Mouse (Mus musculus): ENCODE data around the gene Tsacc. TPM values are rescaled to one million over a fixed set of nuclear protein-coding genes. Genes with fewer than 3 reads are reported as not detected.
"Not testable (repeated sequence)": the region's sequence is repeated elsewhere in the genome, so short reads cannot be mapped to it uniquely, and the experiment has no call there.

Gene Tsacc
- polyA plus RNA-seq, 2 experiments = 8.6 to 9.4 TPM

DNA sequence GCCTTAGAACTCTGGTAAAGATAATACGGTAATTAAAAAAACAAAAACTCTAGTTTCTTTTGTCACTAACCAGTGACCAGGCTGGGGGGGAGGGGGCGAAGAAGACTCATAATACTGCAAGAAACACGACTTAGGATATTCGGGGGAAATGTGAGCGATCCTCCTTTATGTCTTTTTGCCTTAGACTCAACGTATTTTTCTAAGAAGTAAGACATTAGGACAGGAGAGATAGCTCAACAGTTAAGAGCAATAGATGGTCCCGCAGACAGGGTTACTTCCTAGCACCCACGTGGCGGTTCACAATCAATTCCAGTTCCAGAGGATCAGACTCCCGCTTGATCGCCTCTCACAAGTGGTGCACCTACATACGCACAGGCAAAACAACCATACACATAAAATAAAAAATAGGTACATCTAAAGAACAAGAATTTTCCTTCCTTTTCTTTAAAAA lies 664 bp downstream of the Tsacc start:
- peaks cover 19% of the 10 kb centered on the region for H3K36me3 ChIP-seq (ENCODE audit: control insufficient read depth, insufficient read depth, low read length)
- no peaks in the 10 kb centered on the region for H3K9me3 ChIP-seq (ENCODE audit: control insufficient read depth, low read length)
- H3K4me1 ChIP-seq (ENCODE audit: control insufficient read depth, insufficient read depth, low read length) = peaks cover 12% of the 10 kb centered on the region
- peak overlapping the region; percentile 63 for H3K4me2 ChIP-seq (replicated peaks; ENCODE audit: low read depth, low read length, severe bottlenecking)
- peak overlapping the region; percentile 64 for H3K9ac ChIP-seq (ENCODE audit: low read depth, low read length, severe bottlenecking)
- ATAC-seq (ENCODE audit: low FRiP score, low read depth) (no peak), DNase-seq (ENCODE audit: low spot score) (no peak)
- 1% methylated on average over 12 of the region's 12 CpGs for whole genome bisulfite sequencing
- no peak for TF ChIP-seq POLR2A (IDR thresholded peaks at IDR 0.05; ENCODE audit: borderline replicate concordance, extremely low read depth, insufficient read depth, insufficient read length)
- H3K4me3 ChIP-seq (replicated peaks; ENCODE audit: low read length) = peak overlapping the region; percentile 80
- peak overlapping the region; percentile 81 for H3K27ac ChIP-seq (replicated peaks; ENCODE audit: low read depth, low read length)
- H3K27me3 ChIP-seq (ENCODE audit: control insufficient read depth, insufficient read depth, low read length) = no peaks in the 10 kb centered on the region

GRCm38 (mm10) chr3:88295272-88295671 lies 1.5 kb downstream of the Tsacc start:
- not testable (repeated sequence) for ATAC-seq (ENCODE audit: low FRiP score, low read depth); DNase-seq (ENCODE audit: low spot score); H3K27me3 ChIP-seq (ENCODE audit: control insufficient read depth, insufficient read depth, low read length); H3K9me3 ChIP-seq (ENCODE audit: control insufficient read depth, low read length); H3K27ac ChIP-seq (replicated peaks; ENCODE audit: low read depth, low read length)
- 0 out of 2 replicates have a peak overlapping the region, but pooled peaks have one; percentile 80 for H3K4me3 ChIP-seq (replicated peaks; ENCODE audit: low read length)
- H3K9ac ChIP-seq (ENCODE audit: low read depth, low read length, severe bottlenecking) = peak overlapping the region; percentile 64; the same call in 1 of the 2 replicates
- H3K36me3 ChIP-seq (ENCODE audit: control insufficient read depth, insufficient read depth, low read length) = peaks cover 11% of the 10 kb centered on the region
- H3K4me1 ChIP-seq (ENCODE audit: control insufficient read depth, insufficient read depth, low read length) = peaks cover 12% of the 10 kb centered on the region
- H3K4me2 ChIP-seq (replicated peaks; ENCODE audit: low read depth, low read length, severe bottlenecking) = 0 out of 2 replicates have a peak overlapping the region, but pooled peaks have one; percentile 63
- WGBS = 78% methylated on average over 1 of the region's 1 CpGs

DNA sequence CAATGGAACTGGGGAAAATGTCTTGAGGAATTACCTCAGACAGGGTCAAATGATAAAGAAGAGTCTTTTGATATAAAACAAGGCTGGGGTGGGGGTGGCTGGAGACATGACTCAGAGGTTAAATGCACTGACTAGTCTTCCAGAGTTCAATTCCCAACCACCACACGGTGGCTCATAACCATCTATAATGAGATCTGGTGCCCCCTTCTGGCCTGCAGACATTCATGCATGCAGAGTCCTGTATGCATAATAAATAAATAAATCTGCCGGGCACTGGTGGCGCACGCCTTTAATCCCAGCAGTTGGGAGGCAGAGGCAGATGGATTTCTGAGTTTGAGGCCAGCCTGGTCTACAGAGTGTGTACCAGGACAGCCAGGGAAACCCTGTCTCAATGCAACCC lies 4.8 kb downstream of the Tsacc start:
- DNase-seq (ENCODE audit: low spot score) = no peak
- Histone ChIP-seq H3K9me3 (ENCODE audit: control insufficient read depth, low read length) (no peaks in the 10 kb centered on the region), H3K27me3 (ENCODE audit: control insufficient read depth, insufficient read depth, low read length) (no peaks in the 10 kb centered on the region), H3K27ac (replicated peaks; ENCODE audit: low read depth, low read length) (no peak overlapping the region), H3K36me3 (ENCODE audit: control insufficient read depth, insufficient read depth, low read length) (no peaks in the 10 kb centered on the region), H3K9ac (ENCODE audit: low read depth, low read length, severe bottlenecking) (no peak overlapping the region), H3K4me2 (replicated peaks; ENCODE audit: low read depth, low read length, severe bottlenecking) (no peak overlapping the region), H3K4me3 (replicated peaks; ENCODE audit: low read length) (no peak overlapping the region), H3K4me1 (ENCODE audit: control insufficient read depth, insufficient read depth, low read length) (peaks cover 4% of the 10 kb centered on the region; the same call in 1 of the 2 replicates)
- no peak for TF ChIP-seq POLR2A (IDR thresholded peaks at IDR 0.05; ENCODE audit: borderline replicate concordance, extremely low read depth, insufficient read depth, insufficient read length)
- no peak for ATAC-seq (ENCODE audit: low FRiP score, low read depth)
- 57% methylated on average over 4 of the region's 4 CpGs for WGBS

GRCm38 (mm10) chr3:88288133-88288713 lies 8.6 kb downstream of the Tsacc start:
- H3K4me1 ChIP-seq (ENCODE audit: control insufficient read depth, insufficient read depth, low read length); H3K36me3 ChIP-seq (ENCODE audit: control insufficient read depth, insufficient read depth, low read length); DNase-seq (ENCODE audit: low spot score); H3K4me3 ChIP-seq (replicated peaks; ENCODE audit: low read length); H3K4me2 ChIP-seq (replicated peaks; ENCODE audit: low read depth, low read length, severe bottlenecking); ATAC-seq (ENCODE audit: low FRiP score, low read depth); H3K27me3 ChIP-seq (ENCODE audit: control insufficient read depth, insufficient read depth, low read length); H3K27ac ChIP-seq (replicated peaks; ENCODE audit: low read depth, low read length); H3K9me3 ChIP-seq (ENCODE audit: control insufficient read depth, low read length); H3K9ac ChIP-seq (ENCODE audit: low read depth, low read length, severe bottlenecking): not testable (repeated sequence)
- WGBS = 84% methylated on average over 8 of the region's 10 CpGs

- peaks cover 8% of the 10 kb centered on the region; the same call in 1 of the 2 replicates for H3K36me3 ChIP-seq (ENCODE audit: control insufficient read depth, insufficient read depth, low read length)
- TF ChIP-seq POLR2A (IDR thresholded peaks at IDR 0.05; ENCODE audit: borderline replicate concordance, extremely low read depth, insufficient read depth, insufficient read length) = no peak
Measured at GRCm38 (mm10) chr3:88287110-88287509, 9.7 kb downstream of the Tsacc start, which contains the start of gene Gm38392. Gene Gm38392, minus strand, starts transcription at chr3:88287210.

GRCm38 (mm10) chr3:88285565-88285895 lies 11.3 kb downstream of the Tsacc start:
- not testable (repeated sequence) for H3K9me3 ChIP-seq (ENCODE audit: control insufficient read depth, low read length); H3K4me1 ChIP-seq (ENCODE audit: control insufficient read depth, insufficient read depth, low read length); H3K4me3 ChIP-seq (replicated peaks; ENCODE audit: low read length); H3K27ac ChIP-seq (replicated peaks; ENCODE audit: low read depth, low read length); H3K27me3 ChIP-seq (ENCODE audit: control insufficient read depth, insufficient read depth, low read length); ATAC-seq (ENCODE audit: low FRiP score, low read depth); H3K9ac ChIP-seq (ENCODE audit: low read depth, low read length, severe bottlenecking); DNase-seq (ENCODE audit: low spot score); H3K36me3 ChIP-seq (ENCODE audit: control insufficient read depth, insufficient read depth, low read length); H3K4me2 ChIP-seq (replicated peaks; ENCODE audit: low read depth, low read length, severe bottlenecking)
- no CpG with 5 or more reads among the region's 2 CpGs for WGBS

More at GRCm38 (mm10) chr3:88287110-88287509, 9.7 kb downstream of the Tsacc start, which contains the start of gene Gm38392:
- no peak within 1 kb of the TSS for H3K9ac ChIP-seq (ENCODE audit: low read depth, low read length, severe bottlenecking)
- H3K4me2 ChIP-seq (replicated peaks; ENCODE audit: low read depth, low read length, severe bottlenecking) = no peak within 1 kb of the TSS
- ATAC-seq (ENCODE audit: low FRiP score, low read depth) = no peak
- no peak within 1 kb of the TSS for H3K27ac ChIP-seq (replicated peaks; ENCODE audit: low read depth, low read length)
- H3K9me3 ChIP-seq (ENCODE audit: control insufficient read depth, low read length) = no peaks in the 10 kb centered on the region
- no peak within 1 kb of the TSS for H3K4me3 ChIP-seq (replicated peaks; ENCODE audit: low read length)
- 98% methylated on average over 4 of the region's 4 CpGs for WGBS
- no peaks in the 10 kb centered on the region for H3K27me3 ChIP-seq (ENCODE audit: control insufficient read depth, insufficient read depth, low read length)
- no peak for DNase-seq (ENCODE audit: low spot score)
- no peaks in the 10 kb centered on the region for H3K4me1 ChIP-seq (ENCODE audit: control insufficient read depth, insufficient read depth, low read length)

DNA sequence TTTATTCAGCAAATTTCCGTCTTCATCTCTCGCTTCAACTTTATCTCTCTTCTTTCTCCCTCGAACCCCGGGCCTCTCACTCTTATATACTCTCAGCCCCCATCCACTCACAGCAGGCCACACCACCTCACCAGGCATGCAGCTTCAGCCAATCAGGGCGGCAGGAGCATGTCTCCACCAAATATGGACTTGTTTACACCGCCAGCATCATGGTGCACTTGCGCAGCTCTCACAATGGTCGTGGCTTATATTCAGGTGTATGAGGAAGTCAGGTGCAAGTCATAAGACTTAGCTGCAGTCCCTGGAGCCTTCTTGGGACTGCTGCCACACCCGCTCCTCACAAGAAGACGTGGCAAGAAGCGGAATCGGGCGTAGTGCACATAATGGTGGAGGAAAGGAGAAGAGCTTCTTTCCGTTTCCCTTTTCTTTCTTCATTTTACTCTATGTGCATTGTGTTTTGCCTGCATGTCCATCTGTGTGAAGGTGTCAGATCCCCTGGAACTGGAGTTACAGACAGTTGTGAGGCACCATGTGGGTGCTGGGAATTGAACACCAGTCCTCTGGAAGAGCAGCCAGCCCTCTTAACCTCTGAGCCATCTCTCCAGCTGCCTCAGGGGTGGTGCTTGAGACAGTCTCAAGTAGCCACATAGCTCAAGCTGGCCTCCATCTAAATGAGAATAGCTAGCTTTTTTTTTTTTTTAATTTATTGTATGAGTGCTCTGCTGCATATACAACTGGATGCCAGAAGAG lies 11.8 kb downstream of the Tsacc start:
- not testable (repeated sequence) for H3K36me3 ChIP-seq (ENCODE audit: control insufficient read depth, insufficient read depth, low read length); H3K4me2 ChIP-seq (replicated peaks; ENCODE audit: low read depth, low read length, severe bottlenecking); ATAC-seq (ENCODE audit: low FRiP score, low read depth); H3K27me3 ChIP-seq (ENCODE audit: control insufficient read depth, insufficient read depth, low read length); DNase-seq (ENCODE audit: low spot score); H3K27ac ChIP-seq (replicated peaks; ENCODE audit: low read depth, low read length); H3K4me1 ChIP-seq (ENCODE audit: control insufficient read depth, insufficient read depth, low read length); H3K4me3 ChIP-seq (replicated peaks; ENCODE audit: low read length); H3K9ac ChIP-seq (ENCODE audit: low read depth, low read length, severe bottlenecking); H3K9me3 ChIP-seq (ENCODE audit: control insufficient read depth, low read length)
- 96% methylated on average over 14 of the region's 14 CpGs for WGBS
